Mouse (Mus musculus) C2C12 (cell line): ENCODE data around the gene Pou2f1. TPM values are rescaled to one million over a fixed set of nuclear protein-coding genes. Genes with fewer than 3 reads are reported as not detected.
A peak's percentile ranks its signal among the peaks of the same experiment; 100 is the strongest.

Experiments used
- H3K27me3 ChIP-seq: one replicate; pipeline ENCODE4 v1.6.1; 2011; ENCODE audit not compliant: control insufficient read depth, insufficient read depth, insufficient read length
- H3K36me3 ChIP-seq: one replicate; pipeline ENCODE4 v1.6.1; 2011; ENCODE audit not compliant: control insufficient read depth, insufficient read depth
- H3K4me3 ChIP-seq: one replicate; pipeline ENCODE4 v1.5.1; 2011; ENCODE audit warnings: mild to moderate bottlenecking, control low read depth; ENCODE audit not compliant: poor library complexity, insufficient read depth, severe bottlenecking
- H3K79me2 ChIP-seq: one replicate; pipeline ENCODE4 v1.6.1; 2011; ENCODE audit not compliant: control insufficient read depth, insufficient read depth
- H3K79me3 ChIP-seq: one replicate; pipeline ENCODE4 v1.6.1; 2011; ENCODE audit warnings: low read depth, control low read depth
- H3ac ChIP-seq: one replicate; pipeline ENCODE3; 2011; ENCODE audit warnings: low read depth; ENCODE audit not compliant: control insufficient read depth, insufficient read length
- CEBPB ChIP-seq: IDR thresholded peaks from one replicate; pipeline ENCODE4 v1.6.1; 2011; ENCODE audit warnings: low read depth, mild to moderate bottlenecking, control low read depth, moderate library complexity
- CTCF ChIP-seq: IDR thresholded peaks from one replicate; pipeline ENCODE4 v1.5.1; 2011; ENCODE audit not compliant: control insufficient read depth, insufficient read depth, insufficient read length
- FOSL1 ChIP-seq: IDR thresholded peaks from one replicate; pipeline ENCODE4 v1.8.0; 2011; ENCODE audit warnings: mild to moderate bottlenecking, low read length; ENCODE audit not compliant: poor library complexity, insufficient read depth, severe bottlenecking
- MAX ChIP-seq: IDR thresholded peaks from one replicate; pipeline ENCODE4 v1.6.1; 2011; ENCODE audit warnings: mild to moderate bottlenecking, control low read depth
- MYOD1 ChIP-seq: IDR thresholded peaks from one replicate; pipeline ENCODE4 v1.6.1; 2011; ENCODE audit warnings: low read depth; ENCODE audit not compliant: control insufficient read depth, insufficient read length
- MYOG ChIP-seq: IDR thresholded peaks from one replicate; pipeline ENCODE4 v1.6.1; 2011; ENCODE audit not compliant: control insufficient read depth, insufficient read length; ENCODE audit errors: extremely low read depth
- USF1 ChIP-seq: IDR thresholded peaks from one replicate; pipeline ENCODE4 v1.6.1; 2011; ENCODE audit warnings: low read depth, mild to moderate bottlenecking, control low read depth, moderate library complexity
- polyA plus RNA-seq: library from polyadenylated mRNA; unstranded; fragments of >200 nt; fragmentation: generic; extraction: Trizol; gene quantifications from one replicate; pipeline ENCODE4 v1.2.1, GENCODE M21; 2012; ENCODE audit warnings: missing spikeins

Pou2f1 gene
- polyA plus RNA-seq, 1 experiment = 3.2 TPM

DNA sequence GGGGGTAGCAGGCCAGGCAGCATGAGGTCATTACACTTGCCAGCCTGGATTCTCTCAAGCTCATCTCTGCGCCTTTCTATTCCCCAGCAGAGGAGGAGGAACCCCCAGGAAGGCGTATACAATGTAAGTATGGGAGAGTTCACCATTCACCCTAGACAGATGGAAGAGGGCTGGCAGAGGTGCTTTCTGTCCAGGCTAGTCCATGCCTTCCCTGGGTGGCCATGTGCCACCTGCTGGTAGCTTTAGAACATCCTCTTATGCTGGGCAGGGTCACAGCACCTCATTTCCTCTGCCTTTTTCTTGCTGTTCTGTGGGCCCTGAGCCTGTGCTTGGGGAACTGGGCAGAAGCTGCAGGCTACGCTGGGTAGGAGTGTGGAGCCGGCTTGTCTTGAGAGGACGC lies 144.1 kb downstream of the Pou2f1 start:
- Histone ChIP-seq H3K4me3 (no peak overlapping the region), H3K79me3 (no peaks in the 10 kb centered on the region), H3K36me3 (no peaks in the 10 kb centered on the region), H3K79me2 (no peaks in the 10 kb centered on the region), H3ac (no peak overlapping the region), H3K27me3 (no peaks in the 10 kb centered on the region)
- TF ChIP-seq CTCF (peak; percentile 45), USF1 (no peak), MYOD1 (no peak), MAX (no peak), MYOG (no peak)

DNA sequence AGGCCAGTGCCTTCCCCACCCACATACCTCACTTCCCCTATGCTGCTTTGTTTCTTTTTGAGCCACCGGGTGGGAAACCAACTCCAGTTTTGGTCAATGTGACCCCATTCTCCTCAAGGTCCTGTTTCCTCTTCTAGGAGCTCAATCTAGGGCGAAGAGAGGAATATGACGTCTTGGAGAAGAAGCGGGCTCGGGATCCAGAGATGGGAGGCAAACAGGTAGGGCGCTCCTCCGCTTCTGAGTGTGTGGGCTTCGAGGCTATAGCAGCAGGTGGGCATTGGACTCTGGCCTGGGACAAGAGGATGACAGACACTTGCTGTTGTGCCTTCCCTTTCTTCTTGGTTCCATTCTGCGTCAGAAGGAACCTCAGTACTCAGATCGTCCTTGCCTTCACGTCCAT lies 145.2 kb downstream of the Pou2f1 start:
- no peak for TF ChIP-seq MYOD1
- TF ChIP-seq MAX = no peak
- TF ChIP-seq USF1 = no peak
- TF ChIP-seq CEBPB = no peak
- no peak for TF ChIP-seq CTCF
- no peak for TF ChIP-seq MYOG
- TF ChIP-seq FOSL1 = no peak
- no peaks in the 10 kb centered on the region for H3K36me3 ChIP-seq
- no peak overlapping the region for H3ac ChIP-seq
- no peak overlapping the region for H3K4me3 ChIP-seq
- H3K27me3 ChIP-seq = no peaks in the 10 kb centered on the region
- H3K79me3 ChIP-seq = no peaks in the 10 kb centered on the region
- no peaks in the 10 kb centered on the region for H3K79me2 ChIP-seq

GRCm38 (mm10) chr1:165855759-165856545 lies 146.5 kb downstream of the Pou2f1 start:
- Histone ChIP-seq H3K79me2 (no peaks in the 10 kb centered on the region), H3K79me3 (no peaks in the 10 kb centered on the region), H3K4me3 (no peak overlapping the region), H3ac (no peak overlapping the region), H3K27me3 (no peaks in the 10 kb centered on the region), H3K36me3 (no peaks in the 10 kb centered on the region)
- no peak for TF ChIP-seq CEBPB
- TF ChIP-seq FOSL1 = no peak
- TF ChIP-seq MAX = no peak
- TF ChIP-seq MYOD1 = no peak
- no peak for TF ChIP-seq CTCF
- TF ChIP-seq MYOG = no peak
- TF ChIP-seq USF1 = no peak

- Histone ChIP-seq H3K27me3 (no peaks in the 10 kb centered on the region), H3K36me3 (no peaks in the 10 kb centered on the region), H3ac (no peak overlapping the region), H3K4me3 (no peak overlapping the region), H3K79me2 (no peaks in the 10 kb centered on the region), H3K79me3 (no peaks in the 10 kb centered on the region)
- peak; percentile 82 for TF ChIP-seq CTCF
- TF ChIP-seq CEBPB = no peak
Observed at GRCm38 (mm10) chr1:165853729-165854420, 148.6 kb downstream of the Pou2f1 start.

DNA sequence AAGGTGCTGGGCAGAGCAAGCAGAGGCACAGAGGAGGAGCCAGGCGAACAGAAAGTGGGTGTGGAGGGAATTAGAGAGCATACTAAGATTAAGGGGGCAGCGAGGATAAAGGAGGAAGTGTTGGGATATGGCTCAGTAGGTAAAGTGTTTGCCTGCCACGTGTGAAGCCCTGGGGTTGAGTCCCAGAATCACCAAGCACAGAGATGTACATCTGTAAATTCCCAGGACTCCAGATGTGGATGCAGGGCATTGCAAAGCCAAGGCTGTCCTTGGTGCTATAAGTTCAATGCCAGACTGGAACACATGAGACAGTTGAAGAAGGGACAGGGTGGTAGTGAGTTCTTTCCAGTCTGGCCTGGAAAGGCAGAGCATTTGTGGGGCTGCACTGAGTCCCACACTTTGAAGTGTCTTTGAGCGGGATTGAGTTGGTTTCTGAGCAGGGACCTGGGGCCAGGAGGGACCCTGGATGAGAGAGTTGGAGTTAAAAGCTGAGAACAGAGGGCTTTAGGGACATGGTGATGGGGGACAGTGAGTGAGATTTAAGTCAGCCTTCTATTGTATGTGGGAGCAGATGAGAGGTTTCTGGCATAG lies 149.3 kb downstream of the Pou2f1 start:
- Histone ChIP-seq H3ac (no peak overlapping the region), H3K36me3 (no peaks in the 10 kb centered on the region), H3K27me3 (no peaks in the 10 kb centered on the region), H3K4me3 (no peak overlapping the region), H3K79me2 (no peaks in the 10 kb centered on the region), H3K79me3 (no peaks in the 10 kb centered on the region)
- no peak for TF ChIP-seq CEBPB
- TF ChIP-seq MAX = no peak
- TF ChIP-seq CTCF = no peak
- TF ChIP-seq MYOG = no peak
- no peak for TF ChIP-seq FOSL1

GRCm38 (mm10) chr1:165852131-165852530 lies 150.3 kb downstream of the Pou2f1 start:
- no peaks in the 10 kb centered on the region for H3K79me3 ChIP-seq

More at GRCm38 (mm10) chr1:165852131-165852530, 150.3 kb downstream of the Pou2f1 start:
- Histone ChIP-seq H3K36me3 (no peaks in the 10 kb centered on the region), H3K4me3 (no peak overlapping the region), H3K27me3 (no peaks in the 10 kb centered on the region), H3ac (no peak overlapping the region), H3K79me2 (no peaks in the 10 kb centered on the region)
- TF ChIP-seq MYOG (no peak), CTCF (no peak), MAX (no peak), FOSL1 (no peak), USF1 (no peak), CEBPB (no peak), MYOD1 (no peak)
